12 mouse cellular contexts compared by ENCODE assay signal in genomic region chr1:126688593-126688992, GRCm38 (mm10).
DNase-seq lines count a peak whose midpoint lies in the region; ATAC-seq and TF ChIP-seq lines count a peak whose summit lies in the region.
"Had no signal": no experiment of that assay in that cellular context is flagged by ENCODE, and none has a peak within 500 bp of the region (broad histone marks: within the 10 kb centered on the region; RNA-seq: fewer than 3 reads in every experiment).

No protein-coding gene starts in this region.

- 44% methylated on average over 5 of the region's 5 CpGs for WGBS in hindbrain, embryonic 16.5 days
- WGBS in thymus, adult 2 months, result 70% methylated on average over 5 of the region's 5 CpGs

- no peaks in the 10 kb centered on the region for H3K27me3 ChIP-seq in hindbrain, embryonic 16.5 days (replicated peaks; ENCODE audit: control insufficient read depth, insufficient read depth, low read length)
- H3K27me3 ChIP-seq in thymus, adult 2 months (ENCODE audit: control insufficient read depth, insufficient read depth, low read length), result no peaks in the 10 kb centered on the region
- H3K27me3 ChIP-seq: embryonic facial prominence, embryonic 15.5 days had no signal

- peak overlapping the region; percentile 46; the same call in 1 of the 2 replicates for H3K27ac ChIP-seq in hindbrain, embryonic 16.5 days (ENCODE audit: low read depth, low read length)
- H3K27ac ChIP-seq in thymus, adult 2 months (ENCODE audit: control insufficient read depth, insufficient read depth, low read length), result no peak overlapping the region
- H3K27ac ChIP-seq: embryonic facial prominence, embryonic 15.5 days; kidney, postnatal 0 days; liver, embryonic 14.5 days had no signal

- no peak overlapping the region for H3K4me2 ChIP-seq in hindbrain, embryonic 16.5 days (ENCODE audit: low read length)
- H3K4me2 ChIP-seq: embryonic facial prominence, embryonic 15.5 days had no signal

- H3K9ac ChIP-seq in hindbrain, embryonic 16.5 days (ENCODE audit: low read depth, low read length), result no peak overlapping the region
- H3K9ac ChIP-seq: embryonic facial prominence, embryonic 15.5 days; liver, embryonic 14.5 days had no signal

- no peak for TF ChIP-seq CTCF in thymus, adult 2 months (IDR thresholded peaks at IDR 0.05; ENCODE audit: borderline replicate concordance, control insufficient read depth, extremely low read depth, insufficient read depth, low read length, poor library complexity)

- no peaks in the 10 kb centered on the region for H3K36me3 ChIP-seq in hindbrain, embryonic 16.5 days (ENCODE audit: control insufficient read depth, insufficient read depth, low read length)
- H3K36me3 ChIP-seq in thymus, adult 2 months (ENCODE audit: control insufficient read depth, insufficient read depth, low read length), result no peaks in the 10 kb centered on the region
- H3K36me3 ChIP-seq: embryonic facial prominence, embryonic 15.5 days had no signal

- H3K4me3 ChIP-seq in hindbrain, embryonic 16.5 days (ENCODE audit: low read length), result no peak overlapping the region
- H3K4me3 ChIP-seq in thymus, adult 2 months (ENCODE audit: control insufficient read depth, insufficient read depth, low read length), result no peak overlapping the region
- H3K4me3 ChIP-seq: embryonic facial prominence, embryonic 15.5 days had no signal

- TF ChIP-seq POLR2A in thymus, adult 2 months (IDR thresholded peaks at IDR 0.05; ENCODE audit: control insufficient read depth, extremely low read depth, insufficient read depth, low read length, poor library complexity), result no peak

- peaks cover 23% of the 10 kb centered on the region for H3K4me1 ChIP-seq in hindbrain, embryonic 16.5 days (ENCODE audit: control insufficient read depth, insufficient read depth, low read depth, low read length)
- no peaks in the 10 kb centered on the region for H3K4me1 ChIP-seq in thymus, adult 2 months (replicated peaks; ENCODE audit: control insufficient read depth, insufficient read depth, low read length)

- no peaks in the 10 kb centered on the region for H3K9me3 ChIP-seq in hindbrain, embryonic 16.5 days (ENCODE audit: control insufficient read depth, low read length)
- H3K9me3 ChIP-seq: embryonic facial prominence, embryonic 15.5 days had no signal

- no peak for ATAC-seq in hindbrain, embryonic 16.5 days

- DNase-seq in layer of hippocampus, adult 11-12 months (ENCODE audit: low spot score), result peak; percentile 39
- no peak for DNase-seq in layer of hippocampus, postnatal 25 days (ENCODE audit: extremely low spot score in 1 of 2, low spot score in 1 of 2)
- peak; percentile 9 for DNase-seq in right cerebral cortex, adult 18-20 months
- DNase-seq in right cerebral cortex, postnatal 36 days (ENCODE audit: low spot score in 2 of 2), result no peak
- peak; percentile 33 for DNase-seq in telencephalon, adult 2 months (ENCODE audit: low read depth, low spot score)
- no peak for DNase-seq in thymus, adult 2 months
- DNase-seq: cerebellum, adult 18-20 months; lung, postnatal 10 days had no signal

Comparison
In these comparisons a context has a peak if more than half of its experiments do, and no peak if none do; other contexts are left out.
1. DNase-seq: peak in layer of hippocampus, adult 11-12 months (single experiment), right cerebral cortex, adult 18-20 months (single experiment) and telencephalon, adult 2 months (single experiment); none in layer of hippocampus, postnatal 25 days (0 of 2), right cerebral cortex, postnatal 36 days (0 of 2) and thymus, adult 2 months (single experiment).